Mouse (Mus musculus): ENCODE measurements around the gene Ahsg. TPM values are rescaled to one million over a fixed set of nuclear protein-coding genes. Genes with fewer than 3 reads are reported as not detected.

The Ahsg gene
- total and polyA plus RNA-seq, 2 experiments from 2014 or later = 11.1 to 62.1 TPM

DNA sequence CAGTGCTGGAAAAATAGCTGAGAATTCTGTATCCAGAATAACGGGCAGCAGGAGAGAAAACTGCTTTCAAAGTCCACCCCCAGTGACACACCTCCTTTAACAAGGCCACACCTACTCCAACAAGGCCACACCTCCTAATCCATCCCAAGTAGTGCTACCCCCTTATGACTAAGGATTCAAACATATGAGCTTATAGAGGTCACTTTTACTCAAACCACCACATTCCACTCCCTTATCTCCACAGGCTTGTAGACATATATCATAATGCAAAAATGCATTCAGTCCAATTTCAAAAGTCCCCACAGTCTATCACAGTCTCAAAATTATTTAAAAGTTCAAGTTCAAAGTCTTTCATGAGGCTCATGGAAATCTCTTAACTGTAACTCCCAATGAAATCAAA, 43.4 kb upstream of the Ahsg start:
- 88% methylated on average over 1 of the region's 1 CpGs for WGBS

GRCm38 (mm10) chr16:22848331-22848730, 42.7 kb upstream of the Ahsg start:
- DNase-seq (ENCODE audit: low spot score) (no peak), ATAC-seq (ENCODE audit: insufficient read depth, low read depth) (no peak)

More for the DNA sequence above, 43.4 kb upstream of the Ahsg start:
- no peaks in the 10 kb centered on the region for H3K9me3 ChIP-seq (replicated peaks; ENCODE audit: control insufficient read depth, low read length)
- no peak overlapping the region for H3K9ac ChIP-seq (replicated peaks; ENCODE audit: low read depth, low read length)
- DNase-seq (ENCODE audit: low spot score) (no peak), ATAC-seq (ENCODE audit: insufficient read depth, low read depth) (no peak)
- H3K36me3 ChIP-seq (replicated peaks; ENCODE audit: control insufficient read depth, insufficient read depth, low read length) = no peaks in the 10 kb centered on the region
- TF ChIP-seq CTCF (IDR thresholded peaks at IDR 0.05; ENCODE audit: low read depth) (no peak), EP300 (IDR thresholded peaks at IDR 0.05; ENCODE audit: low read depth) (no peak)
- H3K27ac ChIP-seq (ENCODE audit: low read depth) = no peak overlapping the region
- peaks cover 7% of the 10 kb centered on the region; the same call in 1 of the 2 replicates for H3K4me1 ChIP-seq (ENCODE audit: control insufficient read depth, insufficient read depth)
- no peak overlapping the region for H3K4me3 ChIP-seq (ENCODE audit: low read depth, low read length)
- no peak overlapping the region for H3K4me2 ChIP-seq (ENCODE audit: low read depth, low read length)
- no peaks in the 10 kb centered on the region for H3K27me3 ChIP-seq (ENCODE audit: control insufficient read depth, insufficient read depth, low read length)

DNA sequence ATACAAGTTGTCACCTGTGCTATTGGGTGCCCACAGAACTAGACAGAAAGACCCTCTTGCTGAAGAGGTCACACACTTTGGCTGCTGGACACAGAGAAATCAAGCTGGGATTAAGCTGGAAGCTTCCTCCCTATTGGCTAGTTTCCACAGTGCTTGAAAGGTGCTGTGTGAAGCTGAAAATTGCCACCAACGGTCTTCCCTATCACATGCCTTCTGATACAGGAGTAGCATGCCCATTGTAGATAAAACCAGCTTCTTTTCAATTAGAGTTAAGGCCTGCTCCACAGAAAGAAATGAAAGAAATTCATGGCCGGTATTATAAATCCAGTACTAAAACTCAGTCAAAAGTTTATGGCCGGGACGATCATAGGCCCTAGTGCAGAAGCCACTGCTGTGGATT, 38.4 kb upstream of the Ahsg start:
- 84% methylated on average over 4 of the region's 4 CpGs for WGBS
- Histone ChIP-seq H3K27me3 (ENCODE audit: control insufficient read depth, insufficient read depth, low read length) (no peaks in the 10 kb centered on the region), H3K4me1 (ENCODE audit: control insufficient read depth, insufficient read depth) (peaks cover 5% of the 10 kb centered on the region; the same call in 1 of the 2 replicates), H3K9me3 (replicated peaks; ENCODE audit: control insufficient read depth, low read length) (no peaks in the 10 kb centered on the region), H3K4me2 (ENCODE audit: low read depth, low read length) (no peak overlapping the region), H3K36me3 (replicated peaks; ENCODE audit: control insufficient read depth, insufficient read depth, low read length) (peaks cover 5% of the 10 kb centered on the region; the same call in 1 of the 2 replicates), H3K27ac (ENCODE audit: low read depth) (no peak overlapping the region), H3K4me3 (ENCODE audit: low read depth, low read length) (no peak overlapping the region), H3K9ac (replicated peaks; ENCODE audit: low read depth, low read length) (no peak overlapping the region)
- ATAC-seq (ENCODE audit: insufficient read depth, low read depth) (no peak), DNase-seq (ENCODE audit: low spot score) (no peak)
- no peak for TF ChIP-seq EP300 (IDR thresholded peaks at IDR 0.05; ENCODE audit: low read depth)
- TF ChIP-seq CTCF (IDR thresholded peaks at IDR 0.05; ENCODE audit: low read depth) = no peak

More at GRCm38 (mm10) chr16:22848331-22848730, 42.7 kb upstream of the Ahsg start:
- H3K27ac ChIP-seq (ENCODE audit: low read depth) = no peak overlapping the region
- no peaks in the 10 kb centered on the region for H3K9me3 ChIP-seq (replicated peaks; ENCODE audit: control insufficient read depth, low read length)
- TF ChIP-seq EP300 (IDR thresholded peaks at IDR 0.05; ENCODE audit: low read depth) = no peak
- TF ChIP-seq CTCF (IDR thresholded peaks at IDR 0.05; ENCODE audit: low read depth) = no peak
- no peak overlapping the region for H3K4me2 ChIP-seq (ENCODE audit: low read depth, low read length)
- WGBS = 84% methylated on average over 1 of the region's 1 CpGs
- no peaks in the 10 kb centered on the region for H3K27me3 ChIP-seq (ENCODE audit: control insufficient read depth, insufficient read depth, low read length)
- no peak overlapping the region for H3K9ac ChIP-seq (replicated peaks; ENCODE audit: low read depth, low read length)
- H3K4me1 ChIP-seq (ENCODE audit: control insufficient read depth, insufficient read depth) = peaks cover 7% of the 10 kb centered on the region; the same call in 1 of the 2 replicates
- H3K4me3 ChIP-seq (ENCODE audit: low read depth, low read length) = no peak overlapping the region
- no peaks in the 10 kb centered on the region for H3K36me3 ChIP-seq (replicated peaks; ENCODE audit: control insufficient read depth, insufficient read depth, low read length)

- no peak for ATAC-seq (ENCODE audit: insufficient read depth, low read depth)
- Histone ChIP-seq H3K27me3 (ENCODE audit: control insufficient read depth, insufficient read depth, low read length) (no peaks in the 10 kb centered on the region), H3K27ac (ENCODE audit: low read depth) (peak overlapping the region; percentile 78), H3K36me3 (replicated peaks; ENCODE audit: control insufficient read depth, insufficient read depth, low read length) (peaks cover 10% of the 10 kb centered on the region; the same call in 1 of the 2 replicates), H3K4me3 (ENCODE audit: low read depth, low read length) (peak overlapping the region; percentile 97), H3K9me3 (replicated peaks; ENCODE audit: control insufficient read depth, low read length) (no peaks in the 10 kb centered on the region), H3K4me2 (ENCODE audit: low read depth, low read length) (peak overlapping the region; percentile 89), H3K4me1 (ENCODE audit: control insufficient read depth, insufficient read depth) (peaks cover 11% of the 10 kb centered on the region), H3K9ac (replicated peaks; ENCODE audit: low read depth, low read length) (peak overlapping the region; percentile 94)
- no peak for TF ChIP-seq EP300 (IDR thresholded peaks at IDR 0.05; ENCODE audit: low read depth)
- TF ChIP-seq CTCF (IDR thresholded peaks at IDR 0.05; ENCODE audit: low read depth) = no peak
- 6% methylated on average over 9 of the region's 9 CpGs for WGBS
- no peak for DNase-seq (ENCODE audit: low spot score)
These were observed 34.3 kb upstream of the Ahsg start for GRCm38 (mm10) chr16:22856773-22857172.

DNA sequence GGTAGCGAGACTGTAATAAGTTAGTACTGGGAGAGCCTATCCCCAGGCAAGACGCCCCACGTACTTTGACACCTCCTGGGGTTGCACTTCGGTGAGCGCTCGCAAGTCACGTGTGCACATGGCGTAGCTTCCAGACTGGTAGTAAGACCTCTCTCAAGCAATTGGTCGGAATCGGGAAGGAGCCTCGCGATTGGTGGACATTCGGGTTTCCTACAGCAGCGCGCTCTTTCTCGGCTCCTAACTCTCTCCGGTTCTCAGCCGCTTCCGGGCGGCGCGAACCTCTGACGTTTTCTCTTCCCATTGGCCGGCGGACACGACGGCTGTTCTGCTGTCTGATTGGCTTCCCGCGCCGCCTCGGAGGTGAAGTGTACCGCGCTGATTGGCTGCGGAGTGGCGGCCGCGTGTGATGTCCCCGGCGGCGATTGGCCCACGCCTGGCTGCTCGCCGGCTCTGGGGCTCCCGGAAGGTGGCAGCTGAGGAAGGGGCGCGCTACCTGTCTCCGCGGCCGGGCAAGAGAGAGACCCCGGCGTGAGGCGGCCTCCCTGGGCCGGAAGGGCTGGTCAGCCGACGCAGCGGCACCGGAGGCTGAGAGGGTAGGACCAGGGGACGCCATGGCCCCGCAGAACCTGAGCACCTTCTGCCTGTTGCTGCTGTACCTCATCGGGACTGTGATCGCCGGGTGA, 33.5 kb upstream of the Ahsg start, which contains the start of the genes Tbccd1 and Dnajb11:
TSS of gene Tbccd1 (minus strand) at position 239 of the 683 bp plus-strand sequence.
TSS of gene Dnajb11 (plus strand) at position 415 of the 683 bp plus-strand sequence.
- no peaks in the 10 kb centered on the region for H3K9me3 ChIP-seq (replicated peaks; ENCODE audit: control insufficient read depth, low read length)
- H3K27me3 ChIP-seq (ENCODE audit: control insufficient read depth, insufficient read depth, low read length) = no peaks in the 10 kb centered on the region
- DNase-seq (ENCODE audit: low spot score) (peak; percentile 100), ATAC-seq (ENCODE audit: insufficient read depth, low read depth) (peak; percentile 98)
- H3K4me3 ChIP-seq (ENCODE audit: low read depth, low read length) = peak within 1 kb of the TSS; percentile 97
- H3K27ac ChIP-seq (ENCODE audit: low read depth) = peak within 1 kb of the TSS; percentile 80
- peak within 1 kb of the TSS; percentile 94 for H3K9ac ChIP-seq (replicated peaks; ENCODE audit: low read depth, low read length)
- peak within 1 kb of the TSS; percentile 96 for H3K4me2 ChIP-seq (ENCODE audit: low read depth, low read length)
- TF ChIP-seq CTCF (IDR thresholded peaks at IDR 0.05; ENCODE audit: low read depth) (no peak), EP300 (IDR thresholded peaks at IDR 0.05; ENCODE audit: low read depth) (peak; percentile 88)
- peaks cover 16% of the 10 kb centered on the region for H3K36me3 ChIP-seq (replicated peaks; ENCODE audit: control insufficient read depth, insufficient read depth, low read length)
- 0% methylated on average over 62 of the region's 62 CpGs for WGBS
- H3K4me1 ChIP-seq (ENCODE audit: control insufficient read depth, insufficient read depth) = peaks cover 11% of the 10 kb centered on the region
